Mouse (Mus musculus) brain, embryonic 14.5 days (tissue): Measurements from ENCODE around the gene Snx19.

ENCODE experiments used
- CTCF ChIP-seq: fragments of 200-500 bp; IDR thresholded peaks from 2 replicates; pipeline ENCODE4 v1.5.1; 2012; ENCODE audit warnings: inconsistent platforms, mild to moderate bottlenecking, moderate library complexity, borderline replicate concordance; ENCODE audit not compliant: insufficient read depth, insufficient read length; ENCODE audit errors: extremely low read depth
- POLR2A ChIP-seq: fragments of 200-500 bp; IDR thresholded peaks from 2 replicates; pipeline ENCODE4 v1.6.1; 2012; ENCODE audit warnings: mild to moderate bottlenecking, inconsistent platforms, borderline replicate concordance; ENCODE audit not compliant: poor library complexity, insufficient read depth, insufficient read length, severe bottlenecking; ENCODE audit errors: extremely low read depth

DNA sequence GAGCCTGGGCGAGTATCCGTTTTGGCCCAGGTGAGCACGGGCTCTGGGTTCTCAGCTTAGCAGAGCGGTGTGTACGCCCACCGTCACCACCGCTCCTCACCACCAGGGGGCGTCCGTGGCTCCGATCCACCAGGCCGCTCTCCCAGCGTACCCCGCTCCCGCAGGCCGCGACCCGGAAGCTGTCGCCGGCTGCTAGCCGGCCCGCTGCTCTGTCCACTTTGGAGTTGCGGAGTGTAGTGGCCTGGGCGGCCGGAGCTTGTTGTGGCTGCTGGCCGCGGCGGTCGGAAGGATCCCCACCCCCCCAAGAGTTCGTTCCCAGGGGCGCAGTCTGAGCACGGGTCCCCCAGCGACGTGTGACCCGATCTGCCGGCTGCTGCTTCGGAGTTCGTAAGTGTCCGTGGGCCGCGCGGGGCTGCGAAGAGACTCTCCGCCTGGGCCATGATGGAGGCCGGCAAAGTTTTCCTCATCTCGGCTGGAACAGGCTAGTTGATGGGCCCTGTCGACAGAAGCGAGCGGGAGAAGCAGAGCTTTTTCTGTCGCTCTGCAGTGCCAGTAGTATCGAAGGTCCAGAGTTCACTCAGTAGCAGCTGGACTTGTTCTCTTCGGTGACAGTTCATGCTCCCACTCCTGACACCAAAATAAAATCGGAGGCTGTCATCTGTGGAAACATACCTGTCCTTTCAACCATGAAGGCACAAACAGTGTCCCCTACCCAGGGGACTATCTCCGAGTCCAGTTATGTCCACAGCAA, at the start of gene Snx19:
- peak; percentile 98 for TF ChIP-seq CTCF
- TF ChIP-seq POLR2A, result peak; percentile 47; the same call in 1 of the 2 replicates
